Mouse (Mus musculus) stomach, postnatal 0 days (tissue): ENCODE results near the gene Gm49383. TPM values are rescaled to one million over a fixed set of nuclear protein-coding genes. Genes with fewer than 3 reads are reported as not detected.

Experiments
- ATAC-seq: fragments of 200-750 bp; cut with Nextera tagmentation; 2 replicates; pipeline ENCODE4 v1.8.0; 2017; ENCODE audit not compliant: low FRiP score, low TSS enrichment
- DNase-seq: peaks from one replicate; pipeline ENCODE4 v3.0.0-alpha.2; 2016; ENCODE audit warnings: low spot score
- H3K27ac ChIP-seq: fragments of 300-500 bp; sonication (generic); replicated peaks from 2 replicates; pipeline ENCODE4 v1.5.1; 2014; ENCODE audit warnings: mild to moderate bottlenecking, control low read depth
- H3K27me3 ChIP-seq: fragments of 300-500 bp; sonication (generic); 2 replicates; pipeline ENCODE4 v1.6.1; 2014; ENCODE audit warnings: low read length; ENCODE audit not compliant: control insufficient read depth, insufficient read depth
- H3K36me3 ChIP-seq: fragments of 300-500 bp; sonication (generic); 2 replicates; pipeline ENCODE4 v1.6.1; 2014; ENCODE audit warnings: low read length, mixed read lengths; ENCODE audit not compliant: control insufficient read depth, insufficient read depth
- H3K4me1 ChIP-seq: fragments of 300-500 bp; sonication (generic); replicated peaks from 2 replicates; pipeline ENCODE4 v1.6.1; 2014; ENCODE audit warnings: antibody characterized with exemption; ENCODE audit not compliant: control insufficient read depth, insufficient read depth
- H3K4me2 ChIP-seq: fragments of 300-500 bp; sonication (generic); replicated peaks from 2 replicates; pipeline ENCODE4 v1.6.1; 2014; ENCODE audit warnings: low read depth, mild to moderate bottlenecking, control low read depth, moderate library complexity
- H3K4me3 ChIP-seq: fragments of 300-500 bp; sonication (generic); 2 replicates; pipeline ENCODE4 v1.5.1; 2014; ENCODE audit warnings: low read depth, low read length, control low read depth
- H3K9ac ChIP-seq: fragments of 300-500 bp; sonication (generic); 2 replicates; pipeline ENCODE4 v1.6.1; 2014; ENCODE audit warnings: mild to moderate bottlenecking, low read length, control low read depth, mixed read lengths
- H3K9me3 ChIP-seq: fragments of 300-500 bp; sonication (generic); 2 replicates; pipeline ENCODE4 v1.6.1; 2016; ENCODE audit warnings: low read length; ENCODE audit not compliant: control insufficient read depth
- CTCF ChIP-seq: IDR thresholded peaks from 2 replicates; pipeline ENCODE4 v1.5.1; 2016; ENCODE audit warnings: antibody characterized with exemption, low read depth, mild to moderate bottlenecking, moderate library complexity
- EP300 ChIP-seq: optimal IDR thresholded peaks from 2 replicates; pipeline ENCODE3; 2016; ENCODE audit warnings: antibody characterized with exemption
- WGBS: fragments of 180-500 bp; shearing (Covaris S2); extraction: QIAGEN DNeasy Blood & Tissue Kit; methylation state at CpG from one replicate; pipeline ENCODE4 v1.1.7; 2014; 5-methylcytosine and 5-hydroxymethylcytosine counted together
- polyA plus RNA-seq: library from polyadenylated mRNA; unstranded; fragments of >200 nt; fragmentation: Nextera tagmentation; extraction: Ambion mirVana; gene quantifications from 2 replicates; pipeline ENCODE4 v1.2.1, GENCODE M21; 2015

The Gm49383 gene
- polyA plus RNA-seq, 1 experiment from 2014 or later: 10.3 TPM

GRCm38 (mm10) chr12:69186811-69187471 lies 10.0 kb downstream of the Gm49383 start:
- no peaks in the 10 kb centered on the region for H3K4me1 ChIP-seq
- H3K27me3 ChIP-seq: no peaks in the 10 kb centered on the region
- no peak overlapping the region for H3K9ac ChIP-seq
- H3K4me3 ChIP-seq: no peak overlapping the region
- peaks cover 5% of the 10 kb centered on the region; the same call in 1 of the 2 replicates for H3K36me3 ChIP-seq
- ATAC-seq (no peak), DNase-seq (peak; percentile 33)
- no peaks in the 10 kb centered on the region for H3K9me3 ChIP-seq
- peak overlapping the region; percentile 8; the same call in 1 of the 2 replicates for H3K4me2 ChIP-seq
- TF ChIP-seq CTCF (no peak), EP300 (no peak)
- WGBS: 49% methylated on average over 5 of the region's 5 CpGs
- H3K27ac ChIP-seq: 0 out of 2 replicates have a peak overlapping the region, but pooled peaks have one; percentile 9

- Histone ChIP-seq H3K9me3 (no peaks in the 10 kb centered on the region), H3K4me1 (no peaks in the 10 kb centered on the region), H3K9ac (peak overlapping the region; percentile 85; the same call in 1 of the 2 replicates), H3K4me2 (peak overlapping the region; percentile 97), H3K4me3 (peak overlapping the region; percentile 71), H3K27ac (no peak overlapping the region), H3K27me3 (no peaks in the 10 kb centered on the region), H3K36me3 (peaks cover 5% of the 10 kb centered on the region; the same call in 1 of the 2 replicates)
- DNase-seq (no peak), ATAC-seq (no peak)
- TF ChIP-seq CTCF (no peak), EP300 (no peak)
- 73% methylated on average over 7 of the region's 7 CpGs for WGBS
Observed at GRCm38 (mm10) chr12:69185371-69185770, 11.5 kb downstream of the Gm49383 start.

- Histone ChIP-seq H3K4me3 (peak overlapping the region; percentile 71), H3K36me3 (peaks cover 5% of the 10 kb centered on the region; the same call in 1 of the 2 replicates), H3K4me1 (no peaks in the 10 kb centered on the region), H3K27me3 (no peaks in the 10 kb centered on the region), H3K9ac (peak overlapping the region; percentile 85), H3K27ac (peak overlapping the region; percentile 94), H3K4me2 (peak overlapping the region; percentile 97), H3K9me3 (no peaks in the 10 kb centered on the region)
- ATAC-seq: peak; percentile 46
- peak; percentile 59 for DNase-seq
- under 1% methylated on average over 79 of the region's 86 CpGs for WGBS
- TF ChIP-seq EP300 (no peak), CTCF (no peak)
Observed at GRCm38 (mm10) chr12:69184342-69185295, 12.3 kb downstream of the Gm49383 start.

- H3K9me3 ChIP-seq: no peaks in the 10 kb centered on the region
- ATAC-seq (peak; percentile 99), DNase-seq (peak; percentile 98)
- H3K4me2 ChIP-seq: peak within 1 kb of the TSS; percentile 97
- TF ChIP-seq CTCF: no peak
- peak; percentile 72 for TF ChIP-seq EP300
- peak within 1 kb of the TSS; percentile 85 for H3K9ac ChIP-seq
- under 1% methylated on average over 84 of the region's 84 CpGs for WGBS
- peak within 1 kb of the TSS; percentile 71 for H3K4me3 ChIP-seq
- H3K4me1 ChIP-seq: no peaks in the 10 kb centered on the region
- peaks cover 5% of the 10 kb centered on the region; the same call in 1 of the 2 replicates for H3K36me3 ChIP-seq
- H3K27me3 ChIP-seq: no peaks in the 10 kb centered on the region
- peak within 1 kb of the TSS; percentile 94 for H3K27ac ChIP-seq
Observed at GRCm38 (mm10) chr12:69183583-69184308, 13.2 kb downstream of the Gm49383 start, which contains the start of the genes Rpl36al and Mgat2. TSS of gene Rpl36al (minus strand) at chr12:69184083. TSS of gene Mgat2 (plus strand) at chr12:69184157.

- no peak for ATAC-seq
- H3K27ac ChIP-seq: no peak overlapping the region
- H3K4me2 ChIP-seq: no peak overlapping the region
- no peaks in the 10 kb centered on the region for H3K9me3 ChIP-seq
- no peak overlapping the region for H3K4me3 ChIP-seq
- H3K4me1 ChIP-seq: no peaks in the 10 kb centered on the region
- TF ChIP-seq CTCF: no peak
- no peak for TF ChIP-seq EP300
- WGBS: 87% methylated on average over 4 of the region's 4 CpGs
- H3K9ac ChIP-seq: no peak overlapping the region
- DNase-seq: no peak
- no peaks in the 10 kb centered on the region for H3K27me3 ChIP-seq
- peaks cover 2% of the 10 kb centered on the region; the same call in 1 of the 2 replicates for H3K36me3 ChIP-seq
Observed at GRCm38 (mm10) chr12:69181800-69182199, 15.1 kb downstream of the Gm49383 start.
